Comparison of ENCODE assay signal across 8 mouse cellular contexts in genomic region chr5:90339129-90339952, GRCm38 (mm10). TPM values are rescaled to one million over a fixed set of nuclear protein-coding genes. Genes with fewer than 3 reads are reported as not detected.
DNase-seq lines count a peak whose midpoint lies in the region; ATAC-seq lines count a peak whose summit lies in the region.

No protein-coding gene starts in this region.

- H3K36me3 ChIP-seq in embryonic facial prominence, embryonic 13.5 days, result no peaks in the 10 kb centered on the region

- H3K9me3 ChIP-seq in embryonic facial prominence, embryonic 13.5 days, result no peaks in the 10 kb centered on the region

- H3K4me3 ChIP-seq in embryonic facial prominence, embryonic 13.5 days, result peak overlapping the region; percentile 23

- H3K4me1 ChIP-seq in embryonic facial prominence, embryonic 13.5 days, result peaks cover 20% of the 10 kb centered on the region

- H3K27ac ChIP-seq in embryonic facial prominence, embryonic 13.5 days, result peak overlapping the region; percentile 55; the same call in 1 of the 2 replicates

- 0 out of 2 replicates have a peak, but pooled peaks have one; percentile 56 for ATAC-seq in embryonic facial prominence, embryonic 13.5 days (ENCODE audit: insufficient number of reproducible peaks, insufficient read depth, low FRiP score, low TSS enrichment, low read depth)
- peak; percentile 86 for ATAC-seq in megakaryocyte progenitor cell, adult 5-6 weeks (replicated peaks; ENCODE audit: poor library complexity)

- H3K9ac ChIP-seq in embryonic facial prominence, embryonic 13.5 days, result no peak overlapping the region

- peak; percentile 93 for DNase-seq in 416B (ENCODE audit: low read depth)
- DNase-seq in adrenal gland, postnatal 10 days, result peak; percentile 79
- DNase-seq in heart, adult 9 months (ENCODE audit: low spot score in 2 of 2), result peak; percentile 79 to 84
- DNase-seq in kidney, adult 18-20 months, result peak; percentile 40
- DNase-seq in left cerebral cortex, postnatal 36 days (ENCODE audit: low spot score in 2 of 2), result peak; percentile 53 to 63
- peak; percentile 53 to 69 for DNase-seq in right cerebral cortex, postnatal 36 days (ENCODE audit: low spot score in 2 of 2)

- H3K27me3 ChIP-seq in embryonic facial prominence, embryonic 13.5 days, result no peaks in the 10 kb centered on the region

- intact Hi-C loops in left cerebral cortex, postnatal 36 days (cut with DNase I), result no loop called here

- H3K4me2 ChIP-seq in embryonic facial prominence, embryonic 13.5 days, result peak overlapping the region; percentile 41

- 14% methylated on average over 5 of the region's 5 CpGs for WGBS in embryonic facial prominence, embryonic 13.5 days

RNA-seq across cellular contexts. Expression of gene Ankrd17, which starts 27.0 kb away (rescaled TPM):
- total RNA-seq in adrenal gland, postnatal 10 days (2021), result 100 to 1,000 TPM in 1 of 2 experiments, 10 to 100 TPM in 1; 79.6 to 111 TPM
- 31.5 and 33.0 TPM in 2 replicates for polyA plus RNA-seq in embryonic facial prominence, embryonic 13.5 days (2015; fragmentation: Nextera tagmentation; extraction: Ambion mirVana)
- 100 to 1,000 TPM in 1 of 2 experiments, 10 to 100 TPM in 1; 99.3 to 127 TPM for total RNA-seq in left cerebral cortex, postnatal 36 days (2021)
- 83.2 and 103 TPM in 2 replicates for total RNA-seq in megakaryocyte progenitor cell, adult 5-6 weeks (2015)
- 55.3 and 83.6 TPM in 2 replicates for total RNA-seq in megakaryocyte progenitor cell, adult 5-6 weeks (2017)

RNA-seq across cellular contexts. Expression of gene Gm9958, which starts 27.7 kb away (rescaled TPM):
- total RNA-seq in adrenal gland, postnatal 10 days (2021), result 1 to 10 TPM; 2.1 to 3.3 TPM
- 8.8 TPM in 2 replicates for polyA plus RNA-seq in embryonic facial prominence, embryonic 13.5 days (2015; fragmentation: Nextera tagmentation; extraction: Ambion mirVana)
- 1 to 10 TPM in 1 of 2 experiments, under 1 TPM in 1; 0.74 to 2.4 TPM for total RNA-seq in left cerebral cortex, postnatal 36 days (2021)
- 2.0 and 4.1 TPM in 2 replicates for total RNA-seq in megakaryocyte progenitor cell, adult 5-6 weeks (2015)
- 1.3 and 2.4 TPM in 2 replicates for total RNA-seq in megakaryocyte progenitor cell, adult 5-6 weeks (2017)

Comparison
In these comparisons a context has a peak if more than half of its experiments do, and no peak if none do; other contexts are left out.
1. Peak in every context shown above with its lines: DNase-seq, ATAC-seq, H3K4me3 ChIP-seq and H3K27ac ChIP-seq.
2. DNase-seq: peak in every context shown above with its lines; median percentile 93 in 416B; 82 in heart, adult 9 months; 79 in adrenal gland, postnatal 10 days; 61 in right cerebral cortex, postnatal 36 days; 58 in left cerebral cortex, postnatal 36 days; 40 in kidney, adult 18-20 months.